Mouse (Mus musculus) neural tube, embryonic 11.5 days (tissue): ENCODE results near the gene Limch1. TPM values are rescaled to one million over a fixed set of nuclear protein-coding genes. Genes with fewer than 3 reads are reported as not detected.

Experiments
- ATAC-seq: fragments of 200-750 bp; cut with Nextera tagmentation; 2 replicates; pipeline ENCODE4 v1.8.0; 2017; ENCODE audit warnings: moderate number of reproducible peaks, mild to moderate bottlenecking, moderate TSS enrichment, moderate library complexity; ENCODE audit not compliant: insufficient read depth, low FRiP score, low TSS enrichment
- DNase-seq: peaks from one replicate; pipeline ENCODE4 v3.0.0-alpha.2; 2015; ENCODE audit warnings: low spot score
- H3K27ac ChIP-seq: fragments of 300-500 bp; sonication (generic); 2 replicates; pipeline ENCODE4 v1.5.1; 2014; ENCODE audit warnings: low read depth, mild to moderate bottlenecking, low read length
- H3K27me3 ChIP-seq: fragments of 300-500 bp; sonication (generic); 2 replicates; pipeline ENCODE4 v1.6.1; 2014; ENCODE audit warnings: mild to moderate bottlenecking, low read length, mixed read lengths; ENCODE audit not compliant: control insufficient read depth, insufficient read depth
- H3K36me3 ChIP-seq: fragments of 300-500 bp; sonication (generic); 2 replicates; pipeline ENCODE4 v1.6.1; 2014; ENCODE audit warnings: mild to moderate bottlenecking, low read length, moderate library complexity, mixed read lengths; ENCODE audit not compliant: control insufficient read depth, insufficient read depth
- H3K4me1 ChIP-seq: fragments of 300-500 bp; sonication (generic); 2 replicates; pipeline ENCODE4 v1.6.1; 2014; ENCODE audit warnings: low read length, mixed read lengths; ENCODE audit not compliant: control insufficient read depth, insufficient read depth
- H3K4me2 ChIP-seq: fragments of 300-500 bp; sonication (generic); 2 replicates; pipeline ENCODE4 v1.6.1; 2014; ENCODE audit warnings: low read depth, mild to moderate bottlenecking, moderate library complexity
- H3K4me3 ChIP-seq: fragments of 300-500 bp; sonication (generic); 2 replicates; pipeline ENCODE4 v1.5.1; 2014; ENCODE audit warnings: low read depth, low read length
- H3K9ac ChIP-seq: fragments of 300-500 bp; sonication (generic); 2 replicates; pipeline ENCODE4 v1.6.1; 2014; ENCODE audit warnings: mild to moderate bottlenecking, low read length
- H3K9me3 ChIP-seq: fragments of 300-500 bp; sonication (generic); 2 replicates; pipeline ENCODE4 v1.6.1; 2016; ENCODE audit warnings: low read length; ENCODE audit not compliant: control insufficient read depth
- WGBS: fragments of 180-500 bp; shearing (Covaris S2); extraction: QIAGEN DNeasy Blood & Tissue Kit; methylation state at CpG from one replicate; pipeline ENCODE4 v1.1.7; 2014; 5-methylcytosine and 5-hydroxymethylcytosine counted together
- polyA plus RNA-seq: library from polyadenylated mRNA; unstranded; fragments of >200 nt; fragmentation: Nextera tagmentation; extraction: Ambion mirVana; gene quantifications from 2 replicates; pipeline ENCODE4 v1.2.1, GENCODE M21; 2014

The Limch1 gene
- polyA plus RNA-seq, 1 experiment from 2014 or later, result 83.7 TPM

DNA sequence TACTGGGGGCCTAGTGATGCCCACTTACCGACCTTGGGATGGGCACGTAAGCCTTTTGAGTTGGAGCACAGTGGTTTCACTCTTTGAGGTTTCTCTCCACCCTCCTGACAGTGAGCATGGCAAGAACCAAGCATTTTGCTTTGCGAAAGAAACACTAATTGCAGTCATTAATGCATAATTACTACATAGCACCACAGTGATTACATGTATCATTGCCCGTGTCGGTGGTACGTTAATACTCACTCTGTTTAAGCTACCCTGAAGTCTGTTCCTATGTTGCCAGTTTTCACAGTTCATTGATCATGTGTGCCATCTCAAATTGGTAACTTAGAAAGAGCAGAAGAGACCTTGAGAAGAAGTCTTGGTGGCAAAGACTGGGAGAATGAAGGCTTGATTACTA, 127.1 kb downstream of the Limch1 start:
- no peaks in the 10 kb centered on the region for H3K36me3 ChIP-seq
- no peak for ATAC-seq
- H3K27me3 ChIP-seq, result no peaks in the 10 kb centered on the region
- no peak overlapping the region for H3K9ac ChIP-seq
- H3K27ac ChIP-seq, result no peak overlapping the region
- H3K4me1 ChIP-seq, result peaks cover 3% of the 10 kb centered on the region; the same call in 1 of the 2 replicates
- DNase-seq, result no peak
- WGBS, result 90% methylated on average over 6 of the region's 6 CpGs
- no peaks in the 10 kb centered on the region for H3K9me3 ChIP-seq
- H3K4me2 ChIP-seq, result no peak overlapping the region
- no peak overlapping the region for H3K4me3 ChIP-seq

DNA sequence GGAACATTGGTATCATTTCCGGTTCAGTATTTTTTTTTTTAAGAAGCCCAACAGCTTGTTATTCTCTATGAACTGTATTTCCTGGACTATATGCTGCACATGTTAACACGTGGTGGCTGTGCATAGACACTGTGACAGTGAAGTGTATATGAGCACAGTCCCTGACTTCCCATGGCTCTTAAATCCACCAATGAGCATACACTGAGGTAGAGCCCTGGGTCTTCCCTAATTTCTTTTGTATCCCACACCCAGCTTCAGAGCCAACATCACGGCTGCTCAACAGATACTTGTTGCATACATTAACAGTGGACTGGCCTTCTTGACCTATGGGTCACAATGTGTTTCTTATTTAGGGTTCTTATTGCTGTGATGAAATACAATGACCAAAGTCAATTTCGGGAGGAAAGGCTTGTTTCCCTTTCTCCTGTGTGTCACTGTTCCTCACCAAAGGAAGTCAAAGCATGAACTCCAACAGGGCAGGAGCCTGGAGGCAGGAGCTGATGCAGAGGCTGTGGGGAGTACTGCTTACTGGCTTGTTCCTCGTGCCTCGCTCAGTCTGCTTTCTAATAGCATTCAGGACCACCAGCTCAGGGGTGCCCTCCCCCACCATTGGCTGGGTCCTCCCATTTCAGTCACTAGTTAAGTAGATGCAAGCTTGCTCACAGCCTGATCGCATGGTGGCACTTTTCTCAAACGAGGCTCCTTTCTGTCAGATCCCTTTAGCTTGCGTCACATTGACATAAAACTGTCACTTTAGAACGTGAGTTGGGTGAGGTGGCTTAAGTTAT, 130.6 kb downstream of the Limch1 start:
- no peak overlapping the region for H3K27ac ChIP-seq
- H3K36me3 ChIP-seq, result no peaks in the 10 kb centered on the region
- no peaks in the 10 kb centered on the region for H3K9me3 ChIP-seq
- no peak overlapping the region for H3K4me2 ChIP-seq
- WGBS, result 46% methylated on average over 10 of the region's 10 CpGs
- ATAC-seq (no peak), DNase-seq (no peak)
- peaks cover 3% of the 10 kb centered on the region; the same call in 1 of the 2 replicates for H3K4me1 ChIP-seq
- no peak overlapping the region for H3K4me3 ChIP-seq
- no peaks in the 10 kb centered on the region for H3K27me3 ChIP-seq
- H3K9ac ChIP-seq, result no peak overlapping the region

DNA sequence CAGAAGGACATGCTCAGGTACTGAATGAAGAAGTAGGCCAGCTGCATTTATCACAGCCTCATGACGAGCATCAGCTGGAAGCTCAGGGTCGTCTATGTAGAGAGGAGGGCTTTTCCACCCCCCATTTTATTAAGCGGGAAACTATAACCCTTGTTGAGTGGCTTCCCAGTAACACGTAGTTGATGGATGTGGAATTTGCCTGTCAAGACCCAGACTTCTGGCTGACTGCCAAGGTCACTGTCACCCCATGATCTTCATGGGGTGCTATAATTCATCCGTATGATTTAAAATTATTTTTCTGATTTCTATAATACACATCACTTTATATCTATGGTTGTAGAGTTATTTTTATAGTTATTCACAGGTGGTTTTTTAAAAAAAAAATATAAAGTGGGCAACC, 131.4 kb downstream of the Limch1 start:
- WGBS, result 59% methylated on average over 5 of the region's 5 CpGs
- no peaks in the 10 kb centered on the region for H3K36me3 ChIP-seq
- DNase-seq (no peak), ATAC-seq (no peak)
- no peaks in the 10 kb centered on the region for H3K27me3 ChIP-seq
- no peak overlapping the region for H3K4me3 ChIP-seq
- H3K9ac ChIP-seq, result no peak overlapping the region
- H3K27ac ChIP-seq, result no peak overlapping the region
- H3K9me3 ChIP-seq, result no peaks in the 10 kb centered on the region
- H3K4me2 ChIP-seq, result no peak overlapping the region
- peaks cover 3% of the 10 kb centered on the region; the same call in 1 of the 2 replicates for H3K4me1 ChIP-seq

DNA sequence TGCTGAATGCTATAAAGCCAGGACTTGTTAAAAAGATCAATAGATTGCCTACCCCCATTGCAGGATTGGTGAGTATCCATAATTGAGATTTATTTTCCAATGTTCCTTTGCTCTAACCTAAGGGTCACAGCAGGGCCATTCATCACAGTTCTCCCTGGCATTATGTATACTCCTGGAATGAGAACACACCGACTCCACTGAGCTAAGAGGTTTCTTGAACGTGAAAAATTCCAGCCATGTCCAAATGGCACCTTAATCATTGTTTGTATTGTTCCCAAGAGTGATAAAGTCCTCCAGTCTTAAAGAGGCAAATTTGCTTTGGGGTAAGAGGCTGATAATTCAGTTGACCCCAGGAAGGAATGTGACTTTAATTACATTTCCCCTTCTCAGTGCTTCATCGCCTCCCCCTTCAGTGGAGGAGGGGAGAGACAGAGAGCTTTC, 136.3 kb downstream of the Limch1 start:
- no peaks in the 10 kb centered on the region for H3K27me3 ChIP-seq
- H3K9ac ChIP-seq, result no peak overlapping the region
- H3K4me1 ChIP-seq, result no peaks in the 10 kb centered on the region
- no peak for DNase-seq
- ATAC-seq, result peak; percentile 45; the same call in 1 of the 2 replicates
- no peak overlapping the region for H3K4me2 ChIP-seq
- H3K36me3 ChIP-seq, result no peaks in the 10 kb centered on the region
- WGBS, result 11% methylated on average over 3 of the region's 3 CpGs
- H3K9me3 ChIP-seq, result no peaks in the 10 kb centered on the region
- H3K27ac ChIP-seq, result no peak overlapping the region
- no peak overlapping the region for H3K4me3 ChIP-seq

DNA sequence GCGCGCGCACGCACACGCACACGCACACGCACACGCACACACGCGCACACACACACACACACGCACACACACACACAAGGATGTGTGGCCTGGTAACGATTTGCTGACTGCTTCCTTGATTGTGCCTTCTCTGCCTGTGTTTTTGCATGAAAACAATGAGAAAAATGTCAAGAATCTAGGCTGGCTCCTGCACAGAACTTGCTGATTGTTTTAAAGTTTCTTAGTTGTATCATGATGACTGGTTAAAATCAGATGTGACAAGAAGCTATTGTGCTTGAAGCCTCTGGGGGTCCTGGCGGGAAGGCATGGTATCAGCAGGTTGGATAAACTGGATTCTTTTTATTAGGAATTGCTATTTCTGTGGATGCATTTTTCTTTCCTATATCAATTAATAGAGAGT, 137.1 kb downstream of the Limch1 start:
- Histone ChIP-seq H3K27ac (0 out of 2 replicates have a peak overlapping the region, but pooled peaks have one; percentile 20), H3K27me3 (no peaks in the 10 kb centered on the region), H3K4me3 (no peak overlapping the region), H3K9ac (no peak overlapping the region), H3K36me3 (no peaks in the 10 kb centered on the region), H3K4me2 (no peak overlapping the region), H3K4me1 (no peaks in the 10 kb centered on the region), H3K9me3 (no peaks in the 10 kb centered on the region)
- ATAC-seq, result no peak
- DNase-seq, result no peak
- WGBS, result 94% methylated on average over 13 of the region's 13 CpGs

DNA sequence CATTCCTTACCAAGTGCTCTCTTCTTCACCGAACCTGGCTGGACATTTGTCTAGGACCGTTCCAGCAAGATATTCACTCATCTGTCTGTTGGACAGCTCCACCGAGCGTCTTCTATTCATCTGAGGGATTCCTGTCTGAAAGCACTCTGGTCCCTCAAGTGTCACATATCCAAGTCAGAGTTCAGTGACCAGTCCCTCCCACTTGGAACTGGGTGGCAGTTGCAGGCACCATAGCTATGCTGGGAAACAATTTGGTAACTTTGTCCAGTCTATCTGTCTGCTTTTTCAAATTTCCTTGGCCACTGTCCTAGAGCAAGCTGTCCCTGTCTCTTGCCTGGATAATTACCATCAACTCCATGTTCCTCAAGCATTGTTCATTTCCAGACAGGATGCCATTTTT, 138.9 kb downstream of the Limch1 start:
- DNase-seq, result no peak
- 73% methylated on average over 4 of the region's 4 CpGs for WGBS
- Histone ChIP-seq H3K9ac (no peak overlapping the region), H3K27me3 (no peaks in the 10 kb centered on the region), H3K4me2 (no peak overlapping the region), H3K4me3 (no peak overlapping the region), H3K4me1 (no peaks in the 10 kb centered on the region), H3K36me3 (no peaks in the 10 kb centered on the region), H3K9me3 (no peaks in the 10 kb centered on the region), H3K27ac (no peak overlapping the region)
- no peak for ATAC-seq

DNA sequence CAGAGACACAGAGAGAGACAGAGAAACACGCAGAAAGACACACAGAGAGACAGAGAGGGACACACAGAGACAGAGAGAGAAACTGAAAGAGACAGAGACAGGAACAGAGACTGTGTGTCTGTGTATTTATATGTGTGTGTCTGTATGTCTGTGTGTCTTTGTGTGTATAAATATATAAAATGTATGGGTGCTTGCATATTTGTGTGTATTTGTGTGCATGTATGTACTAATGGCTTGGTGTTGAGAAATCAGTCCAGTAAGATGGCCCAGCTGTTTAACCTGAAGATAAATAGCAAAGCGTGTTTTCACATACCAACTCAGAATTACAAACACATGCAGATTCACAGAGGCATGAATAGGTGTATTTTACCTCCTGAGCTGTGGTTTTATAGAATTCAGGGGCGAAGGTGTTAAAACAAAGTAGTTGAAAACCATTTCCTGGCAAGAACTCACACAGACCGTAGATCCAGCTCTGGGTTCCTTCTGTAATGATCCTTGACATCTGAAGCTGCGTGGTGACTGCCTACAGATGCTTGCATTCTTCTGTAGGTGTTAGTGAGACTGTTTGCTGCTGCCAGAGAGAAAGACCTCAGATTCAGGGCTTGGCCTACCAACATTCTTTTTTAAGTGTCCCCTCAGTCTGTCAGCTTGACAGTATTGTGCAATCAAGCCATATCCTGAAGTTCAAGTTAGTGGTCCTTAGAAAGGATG, 140.9 kb downstream of the Limch1 start:
- Histone ChIP-seq H3K9me3 (no peaks in the 10 kb centered on the region), H3K4me1 (no peaks in the 10 kb centered on the region), H3K27ac (no peak overlapping the region), H3K4me2 (no peak overlapping the region), H3K4me3 (no peak overlapping the region), H3K36me3 (no peaks in the 10 kb centered on the region), H3K27me3 (no peaks in the 10 kb centered on the region), H3K9ac (no peak overlapping the region)
- DNase-seq (no peak), ATAC-seq (no peak)
- 80% methylated on average over 5 of the region's 5 CpGs for WGBS

DNA sequence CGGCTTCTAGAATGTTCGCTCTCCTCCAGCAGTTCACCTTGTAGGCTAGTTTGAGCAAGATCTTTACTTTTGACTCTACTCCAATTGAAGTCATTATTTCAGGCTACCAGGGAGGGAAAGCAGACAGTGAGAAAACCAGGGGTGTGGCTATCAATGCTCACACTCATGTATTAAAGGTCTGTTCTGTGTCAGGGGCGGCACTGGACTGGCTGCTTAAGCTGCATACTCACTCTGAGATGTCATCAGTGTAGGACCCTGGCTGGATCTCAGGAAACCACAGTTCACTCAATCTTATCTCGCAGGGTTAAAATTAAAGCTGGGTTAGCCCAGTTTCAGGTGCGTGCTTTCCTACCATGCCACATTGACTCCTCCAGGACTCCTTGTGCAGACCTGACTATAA, 142.4 kb downstream of the Limch1 start:
- 98% methylated on average over 5 of the region's 5 CpGs for WGBS
- H3K36me3 ChIP-seq, result no peaks in the 10 kb centered on the region
- H3K4me1 ChIP-seq, result no peaks in the 10 kb centered on the region
- no peak overlapping the region for H3K4me3 ChIP-seq
- ATAC-seq (no peak), DNase-seq (no peak)
- no peak overlapping the region for H3K9ac ChIP-seq
- H3K27ac ChIP-seq, result no peak overlapping the region
- H3K27me3 ChIP-seq, result no peaks in the 10 kb centered on the region
- H3K4me2 ChIP-seq, result no peak overlapping the region
- no peaks in the 10 kb centered on the region for H3K9me3 ChIP-seq

DNA sequence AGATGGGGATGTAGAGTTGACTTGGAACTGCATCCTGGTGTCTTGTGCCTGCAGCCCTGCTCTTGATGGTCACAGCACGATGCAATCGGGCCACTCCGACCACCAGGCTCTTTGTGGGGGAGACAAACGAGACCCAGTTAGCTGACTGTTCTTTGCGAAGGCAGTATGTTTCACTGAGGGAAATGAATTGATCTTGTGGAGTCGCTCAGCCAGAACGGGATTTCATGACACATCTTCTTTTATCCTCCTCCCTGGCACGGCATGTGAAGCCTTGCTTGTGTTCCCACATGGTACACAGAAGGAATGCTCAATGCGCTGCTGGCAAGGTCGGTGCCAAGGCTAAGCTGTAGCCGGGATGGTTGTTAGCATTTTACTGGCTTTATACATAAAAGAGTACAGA, 143.7 kb downstream of the Limch1 start:
- ATAC-seq, result no peak
- Histone ChIP-seq H3K4me1 (no peaks in the 10 kb centered on the region), H3K36me3 (no peaks in the 10 kb centered on the region), H3K4me2 (no peak overlapping the region), H3K27ac (no peak overlapping the region), H3K9me3 (no peaks in the 10 kb centered on the region), H3K9ac (no peak overlapping the region), H3K4me3 (no peak overlapping the region), H3K27me3 (no peaks in the 10 kb centered on the region)
- WGBS, result 77% methylated on average over 11 of the region's 11 CpGs
- no peak for DNase-seq
